Mouse (Mus musculus) right cerebral cortex, adult 2 months (tissue): ENCODE measurements around the gene Tspan8.

Source experiments
- DNase-seq, 2 experiments: peaks; one replicate each; pipeline ENCODE4 v3.0.0; 2021 to 2022; ENCODE audit warnings: low spot score in 2 of 2

Gene Tspan8

GRCm38 (mm10) chr10:115830726-115831125 is 14.1 kb downstream of the Tspan8 start:
- DNase-seq = no peak

GRCm38 (mm10) chr10:115834017-115834416 is 17.4 kb downstream of the Tspan8 start:
- no peak for DNase-seq

- DNase-seq = no peak
Measured at GRCm38 (mm10) chr10:115846930-115847329, 30.3 kb downstream of the Tspan8 start.

GRCm38 (mm10) chr10:115848511-115848910 is 31.9 kb downstream of the Tspan8 start:
- no peak for DNase-seq

GRCm38 (mm10) chr10:115860210-115860880 is 43.7 kb downstream of the Tspan8 start:
- no peak for DNase-seq

GRCm38 (mm10) chr10:115861967-115862366 is 45.3 kb downstream of the Tspan8 start:
- DNase-seq = no peak

- no peak for DNase-seq
Measured at GRCm38 (mm10) chr10:115882757-115883156, 66.1 kb downstream of the Tspan8 start.

- no peak for DNase-seq
Measured at GRCm38 (mm10) chr10:115891924-115892323, 75.3 kb downstream of the Tspan8 start.

- no peak for DNase-seq
Measured at GRCm38 (mm10) chr10:115892973-115893372, 76.3 kb downstream of the Tspan8 start.

GRCm38 (mm10) chr10:115894045-115894444 is 77.4 kb downstream of the Tspan8 start:
- no peak for DNase-seq

- no peak for DNase-seq
Measured at GRCm38 (mm10) chr10:115896764-115897163, 80.1 kb downstream of the Tspan8 start.

- no peak for DNase-seq
Measured at GRCm38 (mm10) chr10:115897235-115897634, 80.6 kb downstream of the Tspan8 start.
